Mouse (Mus musculus) frontal cortex, postnatal 14 days (tissue): ENCODE measurements around the gene Rnf121.

Experiments used
- DNase-seq, 2 experiments: peaks; one replicate each; pipeline ENCODE4 v3.0.0; 2022; ENCODE audit warnings: low spot score in 2 of 2

Rnf121 gene

DNA sequence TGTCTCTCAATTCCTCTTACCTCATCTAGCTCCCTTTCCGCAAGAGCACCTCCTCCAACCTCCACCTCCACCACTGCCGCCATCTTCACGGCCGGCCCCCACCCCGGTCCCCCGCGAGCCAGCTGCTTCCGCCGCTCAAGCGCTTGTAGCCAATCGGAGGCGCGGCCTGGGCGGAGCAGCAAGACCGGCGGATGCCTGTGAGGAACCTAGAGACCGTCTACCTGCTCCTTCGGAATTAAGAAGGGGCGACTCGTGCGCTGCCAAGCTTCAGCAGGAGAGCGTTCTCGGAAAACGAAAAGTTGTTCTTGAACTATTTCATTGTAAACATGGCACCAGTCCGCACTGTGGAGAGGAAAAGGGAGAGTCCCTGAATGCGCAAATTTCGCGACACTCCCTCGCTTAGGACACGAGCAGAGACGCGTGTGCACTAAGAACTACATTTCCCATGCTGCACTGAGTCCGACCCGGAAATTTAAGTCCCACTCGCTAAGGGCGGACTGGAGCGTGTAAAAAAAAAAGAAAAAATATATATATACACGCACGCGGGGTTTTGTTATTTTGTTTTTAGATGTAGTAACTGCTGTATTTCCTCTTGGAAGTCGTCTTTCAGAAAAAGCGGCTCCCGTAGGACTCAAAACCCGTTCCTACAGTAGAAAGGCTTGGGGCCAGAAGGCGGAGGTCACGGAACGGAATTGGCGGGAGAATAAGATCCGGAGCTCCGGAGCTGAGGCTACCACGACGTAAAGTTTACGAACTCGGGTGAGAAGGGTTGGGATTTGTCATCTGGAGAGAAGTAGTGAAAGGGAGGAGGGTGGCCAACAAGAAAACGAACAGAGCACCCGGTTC lies at the start of gene Rnf121, which contains the start of the genes Xndc1 and Xntrpc:
TSS of gene Rnf121 (minus strand) at position 424 of the 846 bp plus-strand sequence.
TSS of gene Xndc1 (plus strand) at position 466 of the 846 bp plus-strand sequence.
TSS of gene Xntrpc (plus strand) at position 668 of the 846 bp plus-strand sequence.
- peak; percentile 88 to 92 for DNase-seq

DNA sequence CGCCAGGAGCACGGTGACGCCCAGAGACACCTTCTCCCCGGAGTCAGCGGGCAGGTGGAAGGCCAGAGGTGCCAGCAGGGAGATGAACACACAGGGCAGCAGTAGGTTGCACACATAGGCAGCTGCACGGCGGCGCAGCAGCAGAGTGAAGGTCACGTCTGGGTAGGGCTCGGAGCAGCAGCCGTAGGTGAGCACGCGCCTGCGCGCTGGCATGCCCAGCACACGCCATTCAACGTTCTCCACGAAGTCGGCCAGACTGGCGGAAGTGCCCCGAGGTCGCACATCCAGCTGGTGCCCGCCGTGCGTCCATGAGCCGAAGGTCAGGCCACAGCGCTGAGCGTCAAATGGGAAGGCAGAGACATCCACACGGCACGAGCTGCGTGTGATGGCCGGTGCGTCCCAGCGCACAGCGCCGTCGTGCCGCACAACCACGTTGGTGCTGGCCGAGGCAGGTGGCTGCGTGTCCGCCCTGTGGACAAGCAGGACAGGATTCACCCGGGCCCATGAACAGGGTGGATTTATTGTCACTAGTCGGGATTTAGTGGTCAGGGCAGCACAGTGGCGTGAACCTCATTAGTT lies 48.0 kb upstream of the Rnf121 start:
- DNase-seq, result no peak

DNA sequence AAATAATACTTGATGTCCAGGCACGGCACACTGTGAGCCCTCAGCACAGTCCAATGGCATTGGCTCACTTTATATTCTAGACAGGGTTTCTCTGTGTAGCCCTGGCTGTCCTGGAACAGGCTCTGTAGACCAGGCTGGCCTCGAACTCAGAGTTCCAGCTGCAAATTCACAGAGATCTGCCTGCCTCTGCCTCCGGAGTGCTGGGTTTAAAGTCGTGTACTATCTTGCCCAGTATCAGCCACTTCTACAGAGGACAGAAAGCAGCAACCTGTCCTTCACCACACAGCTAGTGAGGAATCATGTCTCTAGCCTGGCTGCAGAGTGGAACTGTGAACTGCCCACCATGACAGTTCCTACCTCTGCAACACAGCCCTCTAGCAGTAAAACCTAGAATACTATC lies 44.5 kb upstream of the Rnf121 start:
- no peak for DNase-seq

DNA sequence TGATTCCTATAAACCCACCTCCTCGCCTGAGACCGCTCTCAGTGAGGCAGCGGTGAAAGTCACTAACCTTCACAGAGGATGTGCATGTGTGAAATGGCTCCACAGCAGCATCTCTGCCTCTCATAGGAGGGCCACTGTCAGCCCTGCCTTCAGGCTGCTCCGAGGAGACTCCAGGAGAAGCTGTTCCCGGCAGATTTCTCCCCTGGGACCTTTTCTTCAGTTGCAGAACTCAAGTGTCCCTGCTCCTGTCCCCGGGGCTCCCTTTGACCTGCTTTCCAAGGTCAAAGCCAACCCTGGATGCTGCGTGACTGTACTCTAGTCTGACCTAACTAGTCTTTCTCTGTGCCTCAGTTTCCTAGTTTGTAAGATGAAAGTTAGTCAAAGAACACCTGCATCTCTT lies 43.9 kb upstream of the Rnf121 start, which contains the start of gene Art5:
TSS of gene Art5 (minus strand) at position 319 of the 400 bp plus-strand sequence.
- DNase-seq, result no peak

DNA sequence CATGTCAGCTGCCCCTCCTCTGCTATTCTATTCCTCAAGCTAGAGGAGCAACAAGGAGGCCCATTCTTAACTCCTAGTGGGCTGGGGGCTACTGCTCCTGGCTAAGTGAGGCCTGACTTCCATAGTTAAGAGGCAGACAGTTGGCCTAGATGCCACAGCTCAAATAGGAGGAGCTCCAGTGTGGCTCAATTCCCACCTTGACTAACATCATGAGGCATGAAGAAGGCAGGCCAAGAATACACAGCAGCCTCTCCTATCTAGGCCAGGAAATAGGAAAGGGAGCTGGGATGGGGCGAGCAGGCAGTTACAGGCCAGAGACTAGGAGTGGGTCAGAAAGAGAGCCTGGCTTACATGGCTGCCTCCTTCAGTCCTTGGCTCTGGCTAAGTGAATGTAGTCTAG lies 42.9 kb upstream of the Rnf121 start:
- no peak for DNase-seq

DNA sequence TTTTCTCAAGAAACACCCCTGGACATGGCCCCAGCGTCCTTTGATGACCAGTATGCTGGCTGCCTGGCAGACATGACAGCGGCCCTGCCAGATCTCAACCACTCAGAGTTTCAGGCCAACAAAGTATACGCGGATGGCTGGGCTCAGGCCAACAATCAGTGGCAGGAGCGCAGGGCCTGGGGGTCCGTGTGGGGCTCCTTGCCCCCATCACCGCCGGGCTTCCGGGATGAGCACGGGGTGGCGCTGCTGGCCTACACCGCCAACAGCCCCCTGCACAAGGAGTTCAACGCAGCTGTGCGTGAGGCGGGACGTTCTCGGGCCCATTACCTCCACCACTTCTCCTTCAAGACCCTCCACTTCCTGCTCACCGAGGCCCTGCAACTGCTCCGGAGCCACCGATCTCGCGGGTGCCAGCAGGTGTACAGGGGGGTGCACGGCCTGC lies 41.5 kb upstream of the Rnf121 start:
- no peak for DNase-seq

DNA sequence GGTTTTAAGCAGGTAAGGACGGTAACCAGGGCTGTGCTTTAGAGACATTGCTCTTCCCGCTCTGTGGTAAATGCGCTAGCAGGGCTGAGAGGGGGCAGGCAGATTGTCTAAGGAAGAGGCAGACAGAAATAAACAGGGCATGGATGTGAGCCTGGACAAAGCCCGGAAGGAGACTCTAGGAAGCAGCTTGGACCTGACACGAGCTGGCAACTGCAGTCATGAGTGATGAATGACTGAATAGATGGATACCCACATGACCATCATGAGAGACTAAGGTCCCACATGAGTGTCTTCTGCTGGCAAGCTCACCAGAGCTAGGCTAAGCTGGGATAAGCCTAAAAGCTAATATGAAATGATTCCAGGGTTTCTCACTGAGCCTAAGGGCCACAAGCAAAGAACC lies 38.9 kb upstream of the Rnf121 start:
- no peak for DNase-seq

DNA sequence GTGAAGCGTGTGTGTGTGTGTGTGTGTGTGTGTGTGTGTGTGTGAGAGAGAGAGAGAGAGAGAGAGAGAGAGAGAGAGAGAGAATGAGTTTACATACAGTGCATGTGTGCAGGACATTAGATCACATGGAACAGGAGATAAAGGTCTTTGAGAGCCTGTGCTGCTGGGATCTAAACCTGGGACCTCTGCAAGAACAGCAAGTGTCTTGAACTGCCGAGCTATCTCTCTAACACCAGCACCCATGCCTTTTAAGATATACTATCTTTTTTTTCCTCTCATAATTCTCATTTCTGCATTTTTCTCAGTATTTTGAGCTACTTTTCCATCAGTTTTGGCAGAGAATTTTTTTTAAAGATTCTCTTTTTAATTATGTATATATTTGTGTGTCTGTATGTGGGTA lies 38.3 kb upstream of the Rnf121 start:
- DNase-seq, result no peak

DNA sequence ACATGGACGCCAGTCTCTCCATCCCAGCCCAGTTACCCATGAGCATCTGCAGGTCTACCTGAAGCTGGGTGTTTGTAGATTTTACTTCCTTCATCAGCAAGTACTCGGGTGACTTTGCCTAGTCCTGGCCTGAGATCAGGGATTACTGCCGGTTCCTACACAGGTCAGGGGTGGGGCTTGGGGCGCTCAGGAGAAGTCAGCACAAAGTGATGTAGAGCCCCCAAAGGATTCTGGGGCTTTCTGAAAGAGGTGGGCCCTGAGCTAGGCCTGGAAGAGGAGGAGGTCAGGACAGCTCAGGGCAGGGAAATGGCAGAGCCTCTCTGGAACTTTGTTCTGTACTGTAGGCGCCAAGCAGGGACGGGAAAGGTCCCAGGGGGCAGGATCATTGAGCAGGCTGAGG lies 37.4 kb upstream of the Rnf121 start:
- DNase-seq, result no peak

DNA sequence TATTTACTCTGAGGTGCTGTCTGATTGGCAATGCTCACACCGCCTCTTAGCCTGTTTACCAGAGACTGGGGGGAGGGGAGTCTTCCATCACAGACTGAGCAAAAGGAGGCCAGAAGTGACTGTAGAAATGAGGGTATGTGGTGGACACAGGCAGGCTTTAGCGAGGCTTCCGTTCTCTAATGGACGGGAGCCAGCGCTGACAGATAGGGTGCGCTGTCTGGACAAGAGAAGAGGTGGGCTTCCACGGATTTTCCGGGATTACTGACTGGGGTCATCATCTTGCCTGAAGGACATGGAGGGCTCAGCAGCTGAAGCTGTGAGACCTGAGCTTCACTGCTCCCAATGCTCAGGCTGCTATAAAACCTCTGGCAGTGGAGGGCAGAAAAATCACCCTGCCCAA lies 37.0 kb upstream of the Rnf121 start:
- DNase-seq, result no peak

DNA sequence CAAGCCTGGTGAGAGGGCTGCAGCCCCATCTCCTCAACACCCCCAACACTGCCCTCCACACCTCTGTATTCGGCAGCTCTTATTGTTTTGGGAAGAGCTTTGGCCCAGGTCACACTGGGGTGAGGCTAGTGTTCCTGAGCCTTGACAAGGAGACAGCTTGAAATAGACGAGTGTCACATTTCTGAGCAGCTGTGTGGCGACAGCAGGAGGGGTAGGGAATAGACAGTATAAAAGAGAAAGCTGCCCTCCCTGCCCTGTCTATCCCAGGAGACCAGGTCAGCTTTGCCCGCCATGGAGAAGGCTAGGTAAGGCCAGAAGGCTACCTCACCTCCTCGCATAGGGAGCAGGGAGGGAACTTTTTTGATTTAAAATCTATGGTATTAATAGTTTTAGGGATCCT lies 36.2 kb upstream of the Rnf121 start, which contains the start of gene Art1:
TSS of gene Art1 (plus strand) at position 257 of the 400 bp plus-strand sequence.
- no peak for DNase-seq

DNA sequence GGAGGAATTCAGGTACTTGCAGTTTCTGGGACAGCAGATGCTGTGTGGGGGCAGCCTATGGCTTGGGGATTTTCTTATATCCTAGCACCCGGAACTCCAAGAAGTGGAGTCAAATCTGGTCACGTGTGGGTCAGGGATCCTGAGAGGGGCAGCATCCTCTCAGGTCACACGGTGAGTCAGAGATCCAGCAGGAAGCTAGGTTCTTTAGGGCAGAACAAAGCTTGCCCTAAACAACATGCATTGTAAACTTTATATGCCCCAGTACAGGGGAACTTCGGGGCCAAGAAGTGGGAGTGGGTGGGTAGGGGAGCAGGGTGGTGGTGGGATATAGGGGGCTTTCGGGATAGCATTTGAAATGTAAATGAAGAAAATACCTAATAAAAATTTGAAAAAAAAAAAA lies 35.6 kb upstream of the Rnf121 start:
- DNase-seq, result no peak

DNA sequence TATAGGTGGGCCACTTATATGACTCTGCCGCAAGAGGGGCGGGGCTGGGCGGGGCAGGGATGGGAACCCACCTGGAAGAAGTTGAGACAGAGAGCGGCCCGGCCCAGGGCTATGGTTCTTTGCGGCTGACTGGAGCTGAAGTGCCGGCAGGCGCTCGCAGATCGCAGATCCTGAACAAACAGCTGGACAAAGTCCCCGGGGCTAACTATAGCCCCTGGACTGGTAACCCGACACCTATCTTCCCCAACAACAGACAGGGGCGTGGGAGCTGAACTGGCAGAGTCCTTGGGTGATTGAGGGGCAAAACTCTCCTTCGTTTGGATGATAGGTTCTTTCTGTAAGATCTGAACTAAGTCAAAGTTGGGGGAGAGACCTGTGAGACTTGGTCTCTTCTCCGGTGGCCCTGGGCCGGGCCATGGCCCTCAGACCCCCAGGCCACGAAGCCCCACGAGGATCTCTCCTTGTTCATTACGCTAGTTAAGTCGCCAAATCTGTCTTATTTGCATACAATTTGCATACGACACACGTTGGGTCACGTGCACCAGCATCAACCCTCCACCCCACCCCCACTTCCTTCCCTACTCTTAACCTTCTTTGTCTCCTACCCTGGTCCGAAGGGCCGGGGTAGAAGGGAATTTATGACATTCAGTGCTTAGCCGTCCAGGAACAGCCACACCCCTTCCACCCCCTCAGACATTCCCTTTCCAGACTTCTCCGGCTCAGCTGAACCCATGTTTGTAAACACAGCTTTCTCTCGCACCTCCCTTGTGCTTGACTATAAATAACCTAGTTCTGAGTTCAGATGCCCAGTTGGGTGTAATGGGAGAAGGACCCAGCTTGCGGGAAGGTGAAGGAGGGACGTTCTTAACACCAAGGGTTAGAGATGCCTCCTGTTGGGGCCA lies 34.7 kb upstream of the Rnf121 start:
- no peak for DNase-seq

DNA sequence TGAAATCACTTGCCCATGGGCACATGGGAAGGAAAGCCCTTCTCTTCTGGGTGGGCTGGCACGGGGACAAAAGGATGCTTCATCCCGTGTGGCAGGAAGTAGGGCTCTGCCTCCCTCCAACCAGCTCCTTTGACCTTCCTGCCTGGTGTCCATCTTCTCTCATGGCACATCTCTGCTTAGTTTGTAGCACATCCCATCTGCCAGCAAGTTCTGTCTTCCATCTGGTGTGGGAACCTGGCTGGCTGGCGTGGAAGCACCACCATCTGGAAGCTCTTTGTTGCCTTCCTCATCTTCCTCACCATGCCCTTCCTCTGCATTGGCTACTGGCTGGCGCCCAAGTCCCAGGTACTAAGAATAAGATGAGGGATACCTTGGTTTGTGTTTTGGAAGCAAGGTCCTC lies 22.1 kb upstream of the Rnf121 start:
- DNase-seq, result no peak

DNA sequence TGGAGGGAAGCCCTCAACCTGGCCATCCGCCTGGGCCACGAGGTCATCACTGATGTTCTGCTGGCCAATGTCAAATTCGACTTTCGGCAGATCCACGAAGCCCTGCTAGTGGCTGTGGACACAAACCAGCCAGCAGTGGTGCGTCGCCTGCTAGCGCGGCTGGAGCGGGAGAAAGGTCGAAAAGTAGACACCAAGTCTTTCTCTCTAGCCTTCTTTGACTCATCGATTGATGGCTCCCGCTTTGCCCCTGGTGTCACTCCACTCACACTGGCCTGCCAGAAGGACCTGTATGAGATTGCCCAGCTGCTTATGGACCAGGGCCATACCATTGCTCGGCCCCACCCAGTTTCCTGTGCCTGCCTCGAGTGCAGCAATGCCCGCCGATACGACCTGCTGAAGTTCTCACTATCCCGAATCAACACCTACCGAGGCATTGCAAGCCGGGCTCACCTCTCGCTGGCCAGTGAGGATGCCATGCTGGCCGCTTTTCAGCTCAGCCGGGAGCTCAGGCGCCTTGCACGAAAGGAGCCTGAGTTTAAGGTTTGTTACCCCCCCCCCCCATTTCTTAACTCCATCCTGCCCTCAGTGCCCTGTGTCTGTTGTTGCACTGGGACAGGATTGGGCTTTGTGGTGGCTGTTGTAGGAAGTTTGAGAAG lies 18.9 kb upstream of the Rnf121 start:
- DNase-seq, result no peak

DNA sequence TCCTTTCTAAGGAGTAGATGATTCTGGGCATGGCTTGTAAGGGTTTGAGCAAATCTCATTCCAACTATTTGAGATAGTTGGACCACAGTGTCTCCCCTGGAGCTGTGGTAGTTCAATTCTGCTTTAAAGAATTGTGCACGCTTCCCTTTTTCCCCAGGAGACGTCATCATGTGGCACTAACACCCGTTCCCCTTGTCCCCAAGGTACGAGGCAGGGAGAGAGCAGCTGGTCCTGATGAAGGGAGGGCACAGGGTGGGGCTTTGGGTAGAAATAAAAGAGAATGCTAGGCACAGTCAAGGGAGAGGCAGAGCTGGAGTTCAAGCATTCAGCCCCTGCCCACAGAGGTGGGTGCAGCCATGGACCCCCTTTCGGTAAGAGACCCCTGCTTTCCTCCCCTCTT lies 17.5 kb upstream of the Rnf121 start, which contains the start of gene Trpc2:
TSS of gene Trpc2 (plus strand) at position 301 of the 400 bp plus-strand sequence.
- DNase-seq, result no peak

DNA sequence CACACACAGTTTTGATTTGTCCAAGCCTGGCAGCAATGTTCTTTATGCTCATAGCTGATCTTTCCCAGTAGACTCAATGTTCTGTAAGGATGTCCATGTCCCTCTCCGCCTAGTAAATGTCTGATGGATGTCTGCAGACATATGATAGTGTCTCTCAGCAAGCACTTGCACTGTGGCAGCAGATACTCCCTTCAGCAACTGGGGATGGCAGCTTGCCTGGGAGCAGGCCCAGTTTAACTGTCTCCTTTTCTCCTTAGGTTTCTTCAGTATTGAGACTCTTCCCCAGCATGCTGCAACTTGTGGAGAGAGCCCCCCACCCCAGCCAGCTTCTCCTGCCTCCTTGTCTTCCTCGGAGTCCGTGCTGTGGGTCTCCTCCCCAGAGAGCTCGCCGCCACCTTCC lies 16.5 kb upstream of the Rnf121 start:
- no peak for DNase-seq

DNA sequence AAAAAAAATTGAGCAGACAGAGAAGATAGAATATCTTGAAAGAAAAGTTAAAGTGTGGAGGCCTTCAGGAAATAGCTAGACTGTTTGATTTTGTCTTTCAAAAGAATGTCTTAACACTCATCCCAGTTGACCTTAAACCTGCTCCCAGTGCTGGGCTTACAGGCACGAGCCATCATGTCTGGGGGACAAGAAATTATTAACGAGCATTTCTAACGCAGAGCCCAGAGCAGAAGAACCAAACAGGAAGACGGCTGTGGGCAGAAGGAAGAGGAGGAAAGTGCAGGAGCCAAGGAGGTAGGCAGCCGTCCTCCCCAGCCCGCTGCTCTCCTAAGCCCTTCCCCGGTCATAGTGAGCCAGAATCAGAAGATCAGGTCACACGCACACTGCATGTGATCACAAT lies 15.0 kb upstream of the Rnf121 start:
- DNase-seq, result no peak

DNA sequence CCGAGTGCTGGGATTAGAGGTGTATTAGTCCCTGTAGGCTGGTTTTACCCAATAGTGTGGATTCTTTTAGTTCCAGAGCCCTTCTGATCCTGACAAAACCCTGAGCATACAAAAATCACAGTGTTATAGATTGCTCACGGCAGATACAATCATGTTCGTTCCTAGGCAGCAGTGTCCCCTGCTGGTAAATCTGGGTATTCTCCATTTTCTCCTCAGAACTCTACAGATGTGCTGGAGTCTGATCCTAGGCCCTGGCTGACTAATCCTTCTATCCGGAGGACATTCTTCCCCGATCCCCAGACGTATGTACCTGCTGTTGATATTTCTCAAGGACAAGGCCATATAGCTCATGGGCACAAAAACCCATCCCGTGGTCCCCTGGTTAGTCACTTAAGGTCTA lies 13.2 kb upstream of the Rnf121 start:
- DNase-seq, result peak in 1 of 2 experiments; percentile 23

DNA sequence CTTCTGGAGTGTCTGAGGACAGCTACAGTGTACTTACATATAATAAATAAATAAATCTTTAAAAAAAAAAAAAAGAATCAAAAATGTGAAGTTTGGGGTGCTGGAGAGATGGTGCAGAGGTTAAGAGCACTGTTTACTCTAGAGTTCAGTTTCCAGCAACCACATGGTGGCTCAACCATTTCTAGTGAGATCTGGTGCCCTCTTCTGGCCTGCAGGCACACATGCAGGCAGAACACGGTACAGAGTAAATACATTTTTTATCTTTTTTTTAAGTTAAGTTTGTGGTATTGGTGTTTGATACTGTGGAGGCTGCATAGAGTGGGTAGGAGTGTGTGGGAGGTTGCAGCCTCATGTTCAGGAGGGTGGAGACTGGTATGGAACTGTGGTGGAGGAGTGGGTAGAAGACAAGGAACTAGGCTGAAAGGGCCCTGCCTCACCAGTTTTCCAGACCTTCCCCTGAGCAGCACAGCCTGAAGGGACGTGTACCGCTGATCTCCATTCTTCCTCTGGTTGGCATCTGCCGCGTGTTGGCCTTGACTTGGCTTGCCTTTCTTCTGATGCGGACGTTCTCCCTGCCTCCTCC lies 11.5 kb upstream of the Rnf121 start:
- no peak for DNase-seq

DNA sequence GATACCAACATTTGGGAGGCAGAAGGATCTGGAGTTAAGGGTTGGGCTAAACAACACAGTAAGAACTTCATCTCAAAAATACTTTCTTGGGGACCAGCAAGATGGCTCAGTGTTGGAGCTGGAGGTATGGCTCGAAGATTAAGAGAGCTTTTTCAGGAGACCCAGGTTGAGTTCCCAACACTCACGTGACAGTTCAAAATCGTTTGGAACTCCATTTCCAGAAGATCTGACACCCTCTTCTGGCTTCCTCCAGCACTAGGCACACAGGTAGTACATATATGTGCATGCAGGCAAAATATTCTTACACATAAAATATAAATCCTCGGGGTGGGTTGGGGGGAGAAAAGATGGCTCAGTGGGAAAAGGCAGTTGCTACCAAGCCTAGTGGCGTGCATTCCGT lies 1.1 kb upstream of the Rnf121 start:
- DNase-seq, result no peak
